Mouse (Mus musculus): ENCODE results near the gene Ntsr1.

DNA sequence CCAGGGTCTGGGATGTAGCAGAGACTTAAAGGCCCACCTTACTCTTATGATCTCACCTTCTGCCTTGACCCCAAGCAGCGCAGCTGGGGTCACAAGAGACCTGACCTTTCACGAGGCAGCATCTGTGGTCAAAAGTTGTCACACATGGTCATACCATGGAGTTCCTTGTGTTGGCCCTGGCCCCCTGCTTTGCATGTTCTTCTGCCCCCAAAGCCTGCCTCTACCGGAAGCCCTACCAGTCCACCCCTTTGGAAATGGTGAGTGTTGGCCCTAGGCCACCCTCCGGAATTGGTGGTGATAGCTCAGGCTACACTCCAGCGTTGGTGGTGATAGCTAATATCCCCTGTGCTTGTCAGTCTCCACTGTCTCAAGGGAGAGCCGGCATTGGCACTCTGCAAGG lies 63.5 kb downstream of the Ntsr1 start:
- TF ChIP-seq GATA1 (IDR thresholded peaks at IDR 0.05; ENCODE audit: low read length) (no peak), TAL1 (IDR thresholded peaks at IDR 0.05; ENCODE audit: low read length) (no peak)

All from erythroblast, embryonic 14.5 days (primary cell).